21 mouse cellular contexts compared by ENCODE assay signal in the genomic region with DNA sequence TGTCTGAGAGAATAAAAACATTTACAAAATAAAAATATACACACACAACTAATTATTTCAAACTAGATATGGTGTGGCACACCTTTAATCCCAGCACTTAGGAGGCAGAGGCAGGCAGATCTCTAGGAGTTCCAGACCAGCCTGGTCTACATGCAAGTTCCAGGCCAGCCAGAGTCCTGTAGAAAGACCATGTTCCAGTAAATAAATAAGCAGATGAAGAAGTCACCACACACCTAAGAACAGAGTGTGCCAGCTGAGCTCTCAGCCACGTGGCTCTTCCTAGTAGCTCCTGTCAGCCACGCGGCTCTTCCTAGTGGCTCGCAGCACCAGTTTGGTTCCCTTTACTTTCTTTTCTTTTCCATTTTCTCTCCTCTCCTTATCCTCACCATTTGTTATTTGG. TPM values are rescaled to one million over a fixed set of nuclear protein-coding genes. Genes with fewer than 3 reads are reported as not detected.
DNase-seq lines count a peak whose midpoint lies in the region; ATAC-seq lines count a peak whose summit lies in the region.
"Had no signal": no experiment of that assay in that cellular context is flagged by ENCODE, and none has a peak within 500 bp of the region (broad histone marks: within the 10 kb centered on the region; RNA-seq: fewer than 3 reads in every experiment).

No protein-coding gene starts in this region.

- WGBS in heart, embryonic 11.5 days (ENCODE audit: insufficient replicate concordance) = 91% methylated on average over 4 of the region's 4 CpGs
- WGBS in heart, embryonic 15.5 days = 95% methylated on average over 4 of the region's 4 CpGs
- 95% methylated on average over 4 of the region's 4 CpGs for WGBS in heart, embryonic 10.5 days
- 87% methylated on average over 4 of the region's 4 CpGs for WGBS in liver, embryonic 12.5 days (ENCODE audit: insufficient replicate concordance)
- WGBS in liver, embryonic 11.5 days = 93% methylated on average over 4 of the region's 4 CpGs

- peaks cover 22% of the 10 kb centered on the region for H3K4me1 ChIP-seq in heart, embryonic 11.5 days (ENCODE audit: control insufficient read depth, insufficient read depth, low read length)
- H3K4me1 ChIP-seq in heart, embryonic 15.5 days (replicated peaks) = peaks cover 44% of the 10 kb centered on the region
- peaks cover 31% of the 10 kb centered on the region for H3K4me1 ChIP-seq in heart, embryonic 10.5 days
- H3K4me1 ChIP-seq in liver, embryonic 12.5 days = peaks cover 80% of the 10 kb centered on the region
- H3K4me1 ChIP-seq in liver, embryonic 11.5 days (replicated peaks; ENCODE audit: control insufficient read depth, insufficient read depth, low read length) = peaks cover 37% of the 10 kb centered on the region

- no peaks in the 10 kb centered on the region for H3K9me3 ChIP-seq in heart, embryonic 11.5 days (replicated peaks; ENCODE audit: control insufficient read depth, low read length)
- H3K9me3 ChIP-seq in heart, embryonic 15.5 days (replicated peaks) = no peaks in the 10 kb centered on the region
- H3K9me3 ChIP-seq in heart, embryonic 10.5 days = no peaks in the 10 kb centered on the region
- no peaks in the 10 kb centered on the region for H3K9me3 ChIP-seq in liver, embryonic 12.5 days (replicated peaks)
- H3K9me3 ChIP-seq in liver, embryonic 11.5 days (ENCODE audit: control insufficient read depth, low read length) = no peaks in the 10 kb centered on the region
- H3K9me3 ChIP-seq: embryonic facial prominence, embryonic 13.5 days; forebrain, embryonic 12.5 days; hindbrain, embryonic 10.5 days; intestine, embryonic 15.5 days had no signal

- ATAC-seq in heart, embryonic 11.5 days (replicated peaks; ENCODE audit: insufficient number of reproducible peaks, low FRiP score, low TSS enrichment) = no peak
- no peak for ATAC-seq in heart, embryonic 15.5 days (replicated peaks; ENCODE audit: insufficient number of reproducible peaks, insufficient read depth, low FRiP score, low read depth)
- ATAC-seq in liver, embryonic 12.5 days = no peak
- ATAC-seq in liver, embryonic 11.5 days (replicated peaks; ENCODE audit: low FRiP score) = no peak
- ATAC-seq: activated CD4-positive, CD25-positive, alpha-beta regulatory T cell, adult 4 months; forebrain, embryonic 16.5 days; intestine, embryonic 15.5 days; Patski had no signal

- peak overlapping the region; percentile 37; the same call in 1 of the 2 replicates for H3K27ac ChIP-seq in heart, embryonic 11.5 days (ENCODE audit: low read depth, low read length)
- peak overlapping the region; percentile 29; the same call in 1 of the 2 replicates for H3K27ac ChIP-seq in heart, embryonic 15.5 days
- H3K27ac ChIP-seq in heart, embryonic 10.5 days = no peak overlapping the region
- no peak overlapping the region for H3K27ac ChIP-seq in liver, embryonic 12.5 days
- no peak overlapping the region for H3K27ac ChIP-seq in liver, embryonic 11.5 days (ENCODE audit: low read depth, low read length)
- H3K27ac ChIP-seq: embryonic facial prominence, embryonic 13.5 days; forebrain, embryonic 12.5 days; hindbrain, embryonic 10.5 days; hindbrain, embryonic 14.5 days; intestine, embryonic 15.5 days had no signal

- DNase-seq in heart, postnatal 14 days = no peak
- no peak for DNase-seq in heart, embryonic 10.5 days (ENCODE audit: low spot score)
- DNase-seq in liver, embryonic 11.5 days (ENCODE audit: low spot score) = no peak
- DNase-seq: adrenal gland, postnatal 14 days; cerebellum, adult 11-12 months; cerebellum, adult 9-10 months; cerebellum, postnatal 25 days; gastrocnemius, postnatal 10 days; kidney, adult 18-20 months had no signal

- H3K4me2 ChIP-seq in heart, embryonic 11.5 days = no peak overlapping the region
- no peak overlapping the region; the same call in 1 of the 2 replicates for H3K4me2 ChIP-seq in heart, embryonic 15.5 days
- H3K4me2 ChIP-seq in liver, embryonic 12.5 days = 0 out of 2 replicates have a peak overlapping the region, but pooled peaks have one; percentile 34
- no peak overlapping the region for H3K4me2 ChIP-seq in liver, embryonic 11.5 days
- H3K4me2 ChIP-seq: embryonic facial prominence, embryonic 13.5 days; forebrain, embryonic 12.5 days; hindbrain, embryonic 14.5 days; intestine, embryonic 15.5 days had no signal

- no peaks in the 10 kb centered on the region for H3K27me3 ChIP-seq in heart, embryonic 11.5 days (ENCODE audit: control insufficient read depth, insufficient read depth, low read length)
- no peaks in the 10 kb centered on the region for H3K27me3 ChIP-seq in heart, embryonic 15.5 days
- H3K27me3 ChIP-seq in heart, embryonic 10.5 days (ENCODE audit: insufficient read depth, poor library complexity, severe bottlenecking) = no peaks in the 10 kb centered on the region
- no peaks in the 10 kb centered on the region for H3K27me3 ChIP-seq in liver, embryonic 12.5 days (replicated peaks)
- H3K27me3 ChIP-seq in liver, embryonic 11.5 days (replicated peaks; ENCODE audit: control insufficient read depth, insufficient read depth, low read length) = no peaks in the 10 kb centered on the region
- H3K27me3 ChIP-seq: CH12.LX; embryonic facial prominence, embryonic 13.5 days; forebrain, embryonic 12.5 days; intestine, embryonic 15.5 days; Patski had no signal

- H3K9ac ChIP-seq in heart, embryonic 11.5 days (ENCODE audit: low read depth, low read length) = no peak overlapping the region
- H3K9ac ChIP-seq in heart, embryonic 15.5 days = no peak overlapping the region
- H3K9ac ChIP-seq in liver, embryonic 12.5 days = 0 out of 2 replicates have a peak overlapping the region, but pooled peaks have one; percentile 6
- H3K9ac ChIP-seq in liver, embryonic 11.5 days (ENCODE audit: low read depth, low read length) = no peak overlapping the region
- H3K9ac ChIP-seq: embryonic facial prominence, embryonic 13.5 days; forebrain, embryonic 12.5 days; hindbrain, embryonic 14.5 days; intestine, embryonic 15.5 days had no signal

- intact Hi-C loops in heart, postnatal 14 days (cut with DNase I) = loop anchor here (5.0 kb wide), 1 partner anchor 223 kb away; no protein-coding TSS in a partner anchor

- H3K36me3 ChIP-seq in heart, embryonic 11.5 days (ENCODE audit: control insufficient read depth, insufficient read depth, low read length) = no peaks in the 10 kb centered on the region
- no peaks in the 10 kb centered on the region for H3K36me3 ChIP-seq in heart, embryonic 15.5 days
- H3K36me3 ChIP-seq in heart, embryonic 10.5 days = no peaks in the 10 kb centered on the region
- 0 out of 2 replicates have a peak, but pooled peaks cover 2% of the 10 kb centered on the region for H3K36me3 ChIP-seq in liver, embryonic 12.5 days
- no peaks in the 10 kb centered on the region for H3K36me3 ChIP-seq in liver, embryonic 11.5 days (ENCODE audit: control insufficient read depth, insufficient read depth, low read length)
- H3K36me3 ChIP-seq: embryonic facial prominence, embryonic 13.5 days; forebrain, embryonic 12.5 days; hindbrain, embryonic 10.5 days; intestine, embryonic 15.5 days had no signal

- no peak overlapping the region for H3K4me3 ChIP-seq in heart, embryonic 11.5 days (ENCODE audit: low read depth, low read length)
- no peak overlapping the region for H3K4me3 ChIP-seq in heart, embryonic 15.5 days
- no peak overlapping the region for H3K4me3 ChIP-seq in heart, embryonic 10.5 days
- H3K4me3 ChIP-seq in liver, embryonic 12.5 days = no peak overlapping the region
- no peak overlapping the region for H3K4me3 ChIP-seq in liver, embryonic 11.5 days (ENCODE audit: low read depth, low read length)
- H3K4me3 ChIP-seq: embryonic facial prominence, embryonic 13.5 days; forebrain, embryonic 12.5 days; intestine, embryonic 15.5 days had no signal

RNA-seq across cellular contexts. Expression of a gene that starts 14.6 kb away (rescaled TPM):
- 31.1 and 32.1 TPM in 2 replicates for polyA plus RNA-seq in heart, embryonic 11.5 days (2014; fragmentation: Nextera tagmentation; extraction: Ambion mirVana)
- 10 to 100 TPM; 27.4 to 28.4 TPM for total RNA-seq in heart, postnatal 14 days (2021)
- 27.3 and 35.2 TPM in 2 replicates for polyA plus RNA-seq in heart, embryonic 15.5 days (2015; fragmentation: Nextera tagmentation; extraction: Ambion mirVana)
- polyA plus RNA-seq in heart, embryonic 10.5 days (2016; fragmentation: Nextera tagmentation; extraction: Ambion mirVana) = 27.8 and 38.6 TPM in 2 replicates
- polyA plus RNA-seq in liver, embryonic 12.5 days (2016; fragmentation: Nextera tagmentation; extraction: Ambion mirVana) = 31.6 and 34.6 TPM in 2 replicates
- 46.3 and 51.9 TPM in 2 replicates for polyA plus RNA-seq in liver, embryonic 11.5 days (2014; fragmentation: Nextera tagmentation; extraction: Ambion mirVana)

Comparison
In these comparisons a context has a peak if more than half of its experiments do, and no peak if none do; other contexts are left out.
1. H3K27ac ChIP-seq: peak in heart, embryonic 11.5 days (single experiment) and heart, embryonic 15.5 days (single experiment); none in heart, embryonic 10.5 days (single experiment), liver, embryonic 12.5 days (single experiment) and liver, embryonic 11.5 days (single experiment).